Comparison of ENCODE assay signal across 14 mouse cellular contexts in genomic region chr8:61402861-61403260, GRCm38 (mm10).
DNase-seq lines count a peak whose midpoint lies in the region; ATAC-seq and TF ChIP-seq lines count a peak whose summit lies in the region.
"Had no signal": no experiment of that assay in that cellular context is flagged by ENCODE, and none has a peak within 500 bp of the region (broad histone marks: within the 10 kb centered on the region; RNA-seq: fewer than 3 reads in every experiment).

No protein-coding gene starts in this region.

- 72% methylated on average over 7 of the region's 7 CpGs for WGBS in kidney, adult 2 months
- 74% methylated on average over 7 of the region's 7 CpGs for WGBS in hindbrain, embryonic 12.5 days
- 63% methylated on average over 7 of the region's 7 CpGs for WGBS in midbrain, embryonic 11.5 days

- TF ChIP-seq CTCF in kidney, adult 2 months (conservative IDR thresholded peaks at IDR 0.05; ENCODE audit: insufficient read depth, insufficient read length, low read depth, low read length), result no peak

- no peak overlapping the region for H3K4me3 ChIP-seq in kidney, adult 2 months (ENCODE audit: insufficient read depth, low read depth, low read length)
- no peak overlapping the region for H3K4me3 ChIP-seq in hindbrain, embryonic 12.5 days
- no peak overlapping the region for H3K4me3 ChIP-seq in midbrain, embryonic 11.5 days (ENCODE audit: low read depth, low read length)
- H3K4me3 ChIP-seq: megakaryocyte, embryonic 14.5 days had no signal

- DNase-seq in kidney, adult 2 months, result no peak
- DNase-seq in kidney, adult 8-10 months, result no peak
- DNase-seq in MN1 (ENCODE audit: low spot score), result peak; percentile 41
- DNase-seq in midbrain, embryonic 11.5 days (ENCODE audit: low spot score, missing footprints), result no peak
- no peak for DNase-seq in left cerebral cortex, postnatal 36 days (ENCODE audit: low spot score in 2 of 2)
- DNase-seq in cerebellum, adult 11-12 months, result no peak
- DNase-seq in urinary bladder, postnatal 10 days (ENCODE audit: low spot score), result no peak
- DNase-seq: cerebellum, adult 11 months; gastrocnemius, postnatal 25 days; lung, embryonic 14.5 days; thymus, adult 18-20 months had no signal

- no peaks in the 10 kb centered on the region for H3K9me3 ChIP-seq in hindbrain, embryonic 12.5 days (replicated peaks)
- no peaks in the 10 kb centered on the region for H3K9me3 ChIP-seq in midbrain, embryonic 11.5 days (ENCODE audit: control insufficient read depth, low read length)

- H3K9ac ChIP-seq in hindbrain, embryonic 12.5 days, result no peak overlapping the region
- no peak overlapping the region; the same call in 1 of the 2 replicates for H3K9ac ChIP-seq in midbrain, embryonic 11.5 days (ENCODE audit: low read length)
- H3K9ac ChIP-seq: lung, embryonic 14.5 days had no signal

- H3K4me2 ChIP-seq in hindbrain, embryonic 12.5 days (replicated peaks), result no peak overlapping the region
- no peak overlapping the region for H3K4me2 ChIP-seq in midbrain, embryonic 11.5 days
- H3K4me2 ChIP-seq: heart, embryonic 11.5 days; lung, embryonic 14.5 days had no signal

- ATAC-seq in hindbrain, embryonic 12.5 days (ENCODE audit: low FRiP score), result peak; percentile 42; the same call in 1 of the 2 replicates
- ATAC-seq in midbrain, embryonic 11.5 days (ENCODE audit: low FRiP score), result peak; percentile 31; the same call in 1 of the 2 replicates

- intact Hi-C loops in left cerebral cortex, postnatal 36 days (cut with DNase I), result no loop called here

- 0 out of 2 replicates have a peak overlapping the region, but pooled peaks have one; percentile 10 for H3K27ac ChIP-seq in kidney, adult 2 months (ENCODE audit: insufficient read depth, low read depth, low read length)
- peak overlapping the region; percentile 83 for H3K27ac ChIP-seq in hindbrain, embryonic 12.5 days
- H3K27ac ChIP-seq in midbrain, embryonic 11.5 days (ENCODE audit: low read depth, low read length), result peak overlapping the region; percentile 57

- no peak for TF ChIP-seq POLR2A in kidney, adult 2 months (IDR thresholded peaks at IDR 0.05; ENCODE audit: low read depth, low read length)

- H3K4me1 ChIP-seq in kidney, adult 2 months (ENCODE audit: control insufficient read depth, insufficient read depth, low read length), result peaks cover 9% of the 10 kb centered on the region
- H3K4me1 ChIP-seq in hindbrain, embryonic 12.5 days, result peaks cover 23% of the 10 kb centered on the region
- peaks cover 22% of the 10 kb centered on the region for H3K4me1 ChIP-seq in midbrain, embryonic 11.5 days (ENCODE audit: control insufficient read depth, insufficient read depth, low read length)

- no peaks in the 10 kb centered on the region for H3K27me3 ChIP-seq in kidney, adult 2 months (replicated peaks; ENCODE audit: control insufficient read depth, insufficient read depth, low read length)
- no peaks in the 10 kb centered on the region for H3K27me3 ChIP-seq in hindbrain, embryonic 12.5 days
- H3K27me3 ChIP-seq in midbrain, embryonic 11.5 days (ENCODE audit: control insufficient read depth, insufficient read depth, low read length), result no peaks in the 10 kb centered on the region
- H3K27me3 ChIP-seq: megakaryocyte, embryonic 14.5 days had no signal

- H3K36me3 ChIP-seq in kidney, adult 2 months (ENCODE audit: control insufficient read depth, insufficient read depth, low read length), result no peaks in the 10 kb centered on the region
- H3K36me3 ChIP-seq in hindbrain, embryonic 12.5 days, result no peaks in the 10 kb centered on the region
- H3K36me3 ChIP-seq in midbrain, embryonic 11.5 days (ENCODE audit: control insufficient read depth, insufficient read depth, low read length), result no peaks in the 10 kb centered on the region

Comparison
In these comparisons a context has a peak if more than half of its experiments do, and no peak if none do; other contexts are left out.
1. H3K27ac ChIP-seq: peak in every context shown above with its lines; median percentile 83 in hindbrain, embryonic 12.5 days; 57 in midbrain, embryonic 11.5 days; 10 in kidney, adult 2 months.